Comparison of ENCODE assay signal across 8 mouse cellular contexts in the genomic region with DNA sequence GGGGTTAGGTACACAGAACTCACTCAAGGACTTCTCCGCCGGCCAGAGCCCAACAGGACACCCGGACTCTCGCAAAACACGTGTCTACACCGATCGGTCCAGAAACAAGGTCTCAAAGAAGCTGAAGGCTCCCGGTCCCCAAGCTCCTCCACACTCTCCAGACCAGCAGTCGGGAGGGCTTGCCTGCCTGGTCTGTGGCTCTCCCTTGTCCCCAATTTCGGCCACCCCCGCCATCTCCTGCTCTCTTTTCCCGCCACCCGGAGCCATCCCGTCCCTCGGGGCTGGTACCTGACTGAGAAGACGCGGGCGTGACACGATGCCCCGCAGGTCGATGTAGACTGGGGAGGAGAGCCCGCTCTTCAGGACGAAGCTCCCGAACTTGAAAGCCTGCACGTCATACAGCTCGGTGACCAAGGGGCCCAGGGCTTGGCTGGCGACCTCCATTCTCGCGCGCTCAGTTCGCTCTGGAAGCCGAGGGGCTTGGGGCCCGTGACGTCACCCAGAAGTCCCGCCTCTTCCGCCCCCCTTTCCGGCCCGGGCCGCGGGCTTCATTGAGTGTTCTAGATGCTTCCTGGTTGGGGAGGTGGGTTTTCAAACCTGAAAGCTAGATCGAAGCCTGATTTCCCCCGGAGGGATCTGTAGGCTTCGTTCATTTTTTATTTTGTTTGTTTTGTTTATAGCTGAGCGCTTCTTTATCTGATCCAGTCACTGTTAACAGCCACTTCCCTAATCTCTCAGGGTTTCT. TPM values are rescaled to one million over a fixed set of nuclear protein-coding genes. Genes with fewer than 3 reads are reported as not detected.
A peak's percentile ranks its signal among the peaks of the same experiment; 100 is the strongest.
DNase-seq lines count a peak whose midpoint lies in the region; ATAC-seq and TF ChIP-seq lines count a peak whose summit lies in the region.

Umps (minus strand) TSS at position 501 of the 745 bp plus-strand sequence.

- TF ChIP-seq CTCF in brain, embryonic 14.5 days (IDR thresholded peaks at IDR 0.05; ENCODE audit: borderline replicate concordance, extremely low read depth, insufficient read depth, insufficient read length) = no peak
- TF ChIP-seq CTCF in kidney, postnatal 0 days (IDR thresholded peaks at IDR 0.05; ENCODE audit: low read depth) = no peak

- peak within 1 kb of the TSS; percentile 81 for H3K9ac ChIP-seq in heart, embryonic 12.5 days
- H3K9ac ChIP-seq in kidney, postnatal 0 days (ENCODE audit: low read depth, low read length) = peak within 1 kb of the TSS; percentile 74
- peak within 1 kb of the TSS; percentile 84 for H3K9ac ChIP-seq in liver, embryonic 11.5 days (ENCODE audit: low read depth, low read length)

- H3K4me3 ChIP-seq in heart, embryonic 12.5 days = peak within 1 kb of the TSS; percentile 88
- peak within 1 kb of the TSS; percentile 72 for H3K4me3 ChIP-seq in kidney, postnatal 0 days (replicated peaks; ENCODE audit: low read depth, low read length)
- peak within 1 kb of the TSS; percentile 82 for H3K4me3 ChIP-seq in liver, embryonic 11.5 days (ENCODE audit: low read depth, low read length)
- peak within 1 kb of the TSS; percentile 76 for H3K4me3 ChIP-seq in myocyte

- peak; percentile 87 for DNase-seq in CD4-positive helper T cell, adult 2 months (ENCODE audit: low read depth, low spot score)
- peak; percentile 94 for DNase-seq in brain, embryonic 14.5 days (ENCODE audit: low read depth)
- DNase-seq in kidney, postnatal 0 days (ENCODE audit: low spot score) = peak; percentile 91
- peak; percentile 90 for DNase-seq in liver, embryonic 11.5 days (ENCODE audit: low spot score)
- peak; percentile 79 to 90 for DNase-seq in spleen, postnatal 4 days (ENCODE audit: low spot score in 2 of 2)

- peak; percentile 89 for ATAC-seq in erythroblast, adult 5-6 weeks (replicated peaks; ENCODE audit: low FRiP score, poor library complexity, severe bottlenecking)
- ATAC-seq in heart, embryonic 12.5 days (ENCODE audit: insufficient number of reproducible peaks, low FRiP score) = peak; percentile 91
- ATAC-seq in kidney, postnatal 0 days (replicated peaks; ENCODE audit: low FRiP score, low read depth) = peak; percentile 78
- peak; percentile 88 for ATAC-seq in liver, embryonic 11.5 days (replicated peaks; ENCODE audit: low FRiP score)

- H3K4me1 ChIP-seq in heart, embryonic 12.5 days (replicated peaks) = peaks cover 8% of the 10 kb centered on the region
- 0 out of 2 replicates have a peak, but pooled peaks cover 9% of the 10 kb centered on the region for H3K4me1 ChIP-seq in kidney, postnatal 0 days (replicated peaks; ENCODE audit: insufficient read depth, low read length)
- peaks cover 13% of the 10 kb centered on the region for H3K4me1 ChIP-seq in liver, embryonic 11.5 days (replicated peaks; ENCODE audit: control insufficient read depth, insufficient read depth, low read length)

- 2% methylated on average over 44 of the region's 44 CpGs for WGBS in heart, embryonic 12.5 days
- 1% methylated on average over 44 of the region's 44 CpGs for WGBS in kidney, postnatal 0 days
- under 1% methylated on average over 44 of the region's 44 CpGs for WGBS in liver, embryonic 11.5 days

- H3K27ac ChIP-seq in heart, embryonic 12.5 days (ENCODE audit: poor library complexity, severe bottlenecking) = peak within 1 kb of the TSS; percentile 39
- H3K27ac ChIP-seq in kidney, postnatal 0 days = peak within 1 kb of the TSS; percentile 70
- peak within 1 kb of the TSS; percentile 62 for H3K27ac ChIP-seq in liver, embryonic 11.5 days (ENCODE audit: low read depth, low read length)

- no peaks in the 10 kb centered on the region for H3K9me3 ChIP-seq in heart, embryonic 12.5 days (replicated peaks)
- no peaks in the 10 kb centered on the region for H3K9me3 ChIP-seq in kidney, postnatal 0 days (replicated peaks; ENCODE audit: low read length)
- H3K9me3 ChIP-seq in liver, embryonic 11.5 days (ENCODE audit: control insufficient read depth, low read length) = no peaks in the 10 kb centered on the region

- H3K79me2 ChIP-seq in myocyte (ENCODE audit: control insufficient read depth, insufficient read depth) = peaks cover 27% of the 10 kb centered on the region

- H3K4me2 ChIP-seq in heart, embryonic 12.5 days = peak within 1 kb of the TSS; percentile 77
- H3K4me2 ChIP-seq in kidney, postnatal 0 days (ENCODE audit: low read length) = peak within 1 kb of the TSS; percentile 89
- peak within 1 kb of the TSS; percentile 93 for H3K4me2 ChIP-seq in liver, embryonic 11.5 days
- H3K4me2 ChIP-seq in myocyte (ENCODE audit: low read depth) = peak within 1 kb of the TSS; percentile 93

- peak within 1 kb of the TSS; percentile 8 for H3ac ChIP-seq in myocyte (ENCODE audit: control insufficient read depth, insufficient read length)

- H3K27me3 ChIP-seq in heart, embryonic 12.5 days (replicated peaks) = no peaks in the 10 kb centered on the region
- H3K27me3 ChIP-seq in kidney, postnatal 0 days (ENCODE audit: insufficient read depth, low read length) = no peaks in the 10 kb centered on the region
- H3K27me3 ChIP-seq in liver, embryonic 11.5 days (replicated peaks; ENCODE audit: control insufficient read depth, insufficient read depth, low read length) = no peaks in the 10 kb centered on the region
- no peaks in the 10 kb centered on the region for H3K27me3 ChIP-seq in myocyte (ENCODE audit: control insufficient read depth, insufficient read depth, insufficient read length)

- peak; percentile 44; the same call in 1 of the 2 replicates for TF ChIP-seq POLR2A in brain, embryonic 14.5 days (IDR thresholded peaks at IDR 0.05; ENCODE audit: borderline replicate concordance, extremely low read depth, insufficient read depth, insufficient read length, poor library complexity, severe bottlenecking)
- TF ChIP-seq POLR2A in myocyte (IDR thresholded peaks at IDR 0.05; ENCODE audit: insufficient read length, low read depth) = peak; percentile 80

- H3K36me3 ChIP-seq in heart, embryonic 12.5 days = peaks cover 16% of the 10 kb centered on the region
- H3K36me3 ChIP-seq in kidney, postnatal 0 days (ENCODE audit: insufficient read depth, low read length) = peaks cover 16% of the 10 kb centered on the region; the same call in 1 of the 2 replicates
- peaks cover 15% of the 10 kb centered on the region; the same call in 1 of the 2 replicates for H3K36me3 ChIP-seq in liver, embryonic 11.5 days (ENCODE audit: control insufficient read depth, insufficient read depth, low read length)
- peaks cover under 1% of the 10 kb centered on the region for H3K36me3 ChIP-seq in myocyte (ENCODE audit: control insufficient read depth, insufficient read depth)

TF ChIP-seq in myocyte, 11 proteins besides CTCF, POLR2A, EP300 and RAD21:
- TF ChIP-seq REST (IDR thresholded peaks at IDR 0.05; ENCODE audit: insufficient read depth, insufficient read length) (no peak), POLR2AphosphoS2 (IDR thresholded peaks at IDR 0.05; ENCODE audit: insufficient read length, low read depth) (peak; percentile 77), TCF12 (IDR thresholded peaks at IDR 0.05; ENCODE audit: insufficient read depth, poor library complexity, severe bottlenecking) (no peak)
TF ChIP-seq in myocyte: peak in this region for 1.

RNA-seq across cellular contexts. Expression of gene Umps, which starts in this region (rescaled TPM):
- polyA plus RNA-seq in brain, embryonic 14.5 days (2012; rRNA removed) = 17.6 and 18.8 TPM in 2 replicates
- total RNA-seq in erythroblast, adult 5-6 weeks (2015; ENCODE audit: low replicate concordance) = 7.5 and 14.2 TPM in 2 replicates
- total RNA-seq in erythroblast, adult 5-6 weeks (2017; ENCODE audit: low replicate concordance) = 11.4 and 13.4 TPM in 2 replicates
- polyA plus RNA-seq in heart, embryonic 12.5 days (2016; fragmentation: Nextera tagmentation; extraction: Ambion mirVana) = 34.6 and 38.2 TPM in 2 replicates
- polyA plus RNA-seq in kidney, postnatal 0 days (2015; fragmentation: Nextera tagmentation; extraction: Ambion mirVana) = 37.9 and 41.7 TPM in 2 replicates
- polyA plus RNA-seq in liver, embryonic 11.5 days (2014; fragmentation: Nextera tagmentation; extraction: Ambion mirVana) = 104 and 110 TPM in 2 replicates
- 18.9 TPM for polyA plus RNA-seq in myocyte (2012; fragmentation: generic; extraction: Trizol)

Comparison
In these comparisons a context has a peak if more than half of its experiments do, and no peak if none do; other contexts are left out.
1. Peak in every context shown above with its lines: DNase-seq, ATAC-seq, H3K4me3 ChIP-seq and H3K27ac ChIP-seq.